Mouse (Mus musculus): ENCODE measurements around the gene Fktn. TPM values are rescaled to one million over a fixed set of nuclear protein-coding genes. Genes with fewer than 3 reads are reported as not detected.

Gene Fktn
- polyA plus RNA-seq, 2 experiments, result 2.0 to 2.3 TPM

DNA sequence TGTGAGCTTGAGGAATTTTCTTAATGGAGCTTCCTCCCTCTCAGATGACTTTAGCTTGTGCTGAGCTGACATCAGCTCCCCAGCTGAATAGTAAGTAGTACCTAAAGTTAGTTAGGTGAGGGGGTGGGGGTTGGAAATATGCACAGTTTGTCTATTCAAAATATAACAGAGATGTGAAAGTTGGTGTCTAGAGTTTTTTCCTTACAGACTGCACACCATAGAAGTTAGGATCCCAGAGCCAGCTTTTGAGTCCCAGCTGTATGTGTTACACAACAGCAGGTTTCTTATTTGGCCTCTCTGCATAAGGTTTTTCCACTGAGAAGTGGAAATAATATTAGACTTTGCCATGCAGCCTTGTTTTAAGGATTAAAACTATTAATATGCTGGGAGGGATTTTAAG lies 36.0 kb downstream of the Fktn start:
- no peak overlapping the region for H3K9ac ChIP-seq (replicated peaks)
- H3K4me1 ChIP-seq (replicated peaks; ENCODE audit: control insufficient read depth in 2 of 2, insufficient read depth in 2 of 2, low read length in 1 of 2), result no peaks in the 10 kb centered on the region
- no peak for DNase-seq (ENCODE audit: low read depth in 3 of 3, low spot score in 3 of 3)
- no peak overlapping the region for H3K4me2 ChIP-seq (ENCODE audit: low read depth)
- H3K9me3 ChIP-seq (ENCODE audit: control insufficient read depth, low read length), result no peaks in the 10 kb centered on the region
- no peak for ATAC-seq (ENCODE audit: insufficient read depth)
- H3K36me3 ChIP-seq (replicated peaks; ENCODE audit: control insufficient read depth, insufficient read depth, low read depth), result no peaks in the 10 kb centered on the region
- no peak overlapping the region for H3K4me3 ChIP-seq (ENCODE audit: insufficient read depth in 1 of 2, low read depth in 2 of 2, low read length in 2 of 2)
- TF ChIP-seq CTCF (IDR thresholded peaks at IDR 0.05; ENCODE audit: low read depth) (no peak), EP300 (IDR thresholded peaks at IDR 0.05; ENCODE audit: low read depth) (no peak)
- no peaks in the 10 kb centered on the region for H3K27me3 ChIP-seq (ENCODE audit: control insufficient read depth, insufficient read depth, low read length)
- no peak overlapping the region for H3K27ac ChIP-seq

DNA sequence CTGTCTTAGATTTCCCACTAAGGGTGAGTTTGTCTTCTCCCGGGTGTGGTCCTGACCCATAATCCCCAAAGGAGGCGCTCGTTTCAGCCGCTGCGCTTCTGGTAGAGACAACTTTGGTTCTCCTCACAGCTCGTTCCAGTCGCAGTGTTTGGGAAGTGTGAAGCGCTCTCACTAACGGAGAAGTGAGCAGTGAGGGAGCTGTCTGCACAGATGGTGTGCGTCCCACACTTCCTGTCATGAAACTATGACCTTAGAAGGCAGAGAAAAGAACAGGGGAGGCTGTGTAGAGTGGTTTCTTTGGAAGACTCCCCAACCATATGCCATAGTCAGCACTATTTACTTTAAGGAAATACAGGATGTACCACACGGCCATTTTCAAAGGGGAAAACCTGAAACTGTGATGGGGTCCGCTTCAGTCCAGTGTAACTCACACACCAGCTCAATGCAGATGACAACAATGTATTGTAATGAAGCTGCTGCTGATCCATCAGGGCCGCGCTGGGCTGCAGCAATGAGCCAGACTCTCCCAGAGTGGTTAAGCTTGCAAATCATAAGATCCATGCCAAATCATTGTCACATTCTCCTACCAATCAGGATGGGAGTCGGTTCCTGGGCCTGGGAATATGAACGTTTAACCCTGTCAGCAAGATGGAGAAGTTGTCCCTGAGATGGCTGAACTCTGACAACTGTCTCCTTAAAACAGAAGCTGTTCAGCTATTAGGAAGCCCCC lies 36.8 kb downstream of the Fktn start:
- Histone ChIP-seq H3K9ac (replicated peaks) (no peak overlapping the region), H3K4me2 (ENCODE audit: low read depth) (no peak overlapping the region), H3K4me1 (replicated peaks; ENCODE audit: control insufficient read depth in 2 of 2, insufficient read depth in 2 of 2, low read length in 1 of 2) (no peaks in the 10 kb centered on the region), H3K4me3 (ENCODE audit: insufficient read depth in 1 of 2, low read depth in 2 of 2, low read length in 2 of 2) (no peak overlapping the region), H3K27me3 (ENCODE audit: control insufficient read depth, insufficient read depth, low read length) (no peaks in the 10 kb centered on the region), H3K9me3 (ENCODE audit: control insufficient read depth, low read length) (no peaks in the 10 kb centered on the region), H3K27ac (no peak overlapping the region), H3K36me3 (replicated peaks; ENCODE audit: control insufficient read depth, insufficient read depth, low read depth) (no peaks in the 10 kb centered on the region)
- TF ChIP-seq CTCF (IDR thresholded peaks at IDR 0.05; ENCODE audit: low read depth), result no peak
- TF ChIP-seq EP300 (IDR thresholded peaks at IDR 0.05; ENCODE audit: low read depth), result no peak
- ATAC-seq (ENCODE audit: insufficient read depth) (no peak), DNase-seq (ENCODE audit: low read depth in 3 of 3, low spot score in 3 of 3) (no peak)
- WGBS (ENCODE audit: insufficient replicate concordance), result 69% methylated on average over 16 of the region's 16 CpGs

DNA sequence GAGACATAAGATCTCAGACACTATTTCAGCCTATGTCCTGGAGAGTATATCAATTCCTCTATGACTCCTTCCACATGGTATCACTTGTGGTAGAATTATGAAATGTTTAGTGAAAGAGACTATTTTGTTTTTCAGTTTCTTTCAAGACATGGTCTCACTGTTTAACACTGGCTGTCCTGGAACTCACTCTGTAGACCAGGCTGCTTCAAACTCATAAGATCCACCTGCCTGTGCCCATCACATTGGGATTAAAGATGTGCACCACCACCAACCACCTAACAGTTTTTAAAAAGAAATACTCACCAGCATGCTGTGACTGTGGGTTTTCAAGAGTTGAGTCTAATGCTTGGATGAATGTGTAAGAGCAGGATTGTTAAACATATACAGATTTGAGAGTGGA lies 43.2 kb downstream of the Fktn start:
- DNase-seq (ENCODE audit: low read depth in 3 of 3, low spot score in 3 of 3), result no peak
- Histone ChIP-seq H3K9me3 (ENCODE audit: control insufficient read depth, low read length) (no peaks in the 10 kb centered on the region), H3K4me3 (ENCODE audit: insufficient read depth in 1 of 2, low read depth in 2 of 2, low read length in 2 of 2) (no peak overlapping the region), H3K4me1 (replicated peaks; ENCODE audit: control insufficient read depth in 2 of 2, insufficient read depth in 2 of 2, low read length in 1 of 2) (no peaks in the 10 kb centered on the region), H3K9ac (replicated peaks) (no peak overlapping the region), H3K27me3 (ENCODE audit: control insufficient read depth, insufficient read depth, low read length) (no peaks in the 10 kb centered on the region), H3K36me3 (replicated peaks; ENCODE audit: control insufficient read depth, insufficient read depth, low read depth) (no peaks in the 10 kb centered on the region), H3K27ac (no peak overlapping the region), H3K4me2 (ENCODE audit: low read depth) (no peak overlapping the region)
- TF ChIP-seq CTCF (IDR thresholded peaks at IDR 0.05; ENCODE audit: low read depth), result no peak
- TF ChIP-seq EP300 (IDR thresholded peaks at IDR 0.05; ENCODE audit: low read depth), result no peak
- ATAC-seq (ENCODE audit: insufficient read depth), result no peak

DNA sequence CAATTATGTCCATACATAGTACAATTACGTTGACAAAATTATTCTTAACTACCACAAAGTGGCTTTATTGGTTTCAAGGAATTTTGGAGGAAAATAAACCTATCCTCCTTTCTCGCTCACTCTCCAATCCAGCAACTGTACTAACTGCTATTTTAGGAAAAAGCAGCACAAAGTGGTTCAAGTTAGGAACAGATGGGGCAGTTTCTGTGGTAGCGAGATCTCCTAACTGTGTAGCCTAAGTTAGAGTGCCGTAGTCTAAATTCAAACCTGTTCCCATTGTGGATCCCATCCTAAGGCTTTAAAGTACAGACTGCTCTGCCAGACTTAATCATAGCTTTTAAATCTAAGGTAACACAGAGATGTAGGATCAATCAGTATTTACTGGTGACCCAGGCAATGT lies 45.0 kb downstream of the Fktn start:
- ATAC-seq (ENCODE audit: insufficient read depth) (no peak), DNase-seq (ENCODE audit: low read depth in 3 of 3, low spot score in 3 of 3) (no peak)
- Histone ChIP-seq H3K9me3 (ENCODE audit: control insufficient read depth, low read length) (no peaks in the 10 kb centered on the region), H3K4me3 (ENCODE audit: insufficient read depth in 1 of 2, low read depth in 2 of 2, low read length in 2 of 2) (no peak overlapping the region), H3K4me2 (ENCODE audit: low read depth) (no peak overlapping the region), H3K27ac (no peak overlapping the region), H3K27me3 (ENCODE audit: control insufficient read depth, insufficient read depth, low read length) (no peaks in the 10 kb centered on the region), H3K9ac (replicated peaks) (no peak overlapping the region), H3K4me1 (replicated peaks; ENCODE audit: control insufficient read depth in 2 of 2, insufficient read depth in 2 of 2, low read length in 1 of 2) (no peaks in the 10 kb centered on the region), H3K36me3 (replicated peaks; ENCODE audit: control insufficient read depth, insufficient read depth, low read depth) (no peaks in the 10 kb centered on the region)
- TF ChIP-seq EP300 (IDR thresholded peaks at IDR 0.05; ENCODE audit: low read depth), result no peak
- no peak for TF ChIP-seq CTCF (IDR thresholded peaks at IDR 0.05; ENCODE audit: low read depth)
- 76% methylated on average over 4 of the region's 4 CpGs for WGBS (ENCODE audit: insufficient replicate concordance)

DNA sequence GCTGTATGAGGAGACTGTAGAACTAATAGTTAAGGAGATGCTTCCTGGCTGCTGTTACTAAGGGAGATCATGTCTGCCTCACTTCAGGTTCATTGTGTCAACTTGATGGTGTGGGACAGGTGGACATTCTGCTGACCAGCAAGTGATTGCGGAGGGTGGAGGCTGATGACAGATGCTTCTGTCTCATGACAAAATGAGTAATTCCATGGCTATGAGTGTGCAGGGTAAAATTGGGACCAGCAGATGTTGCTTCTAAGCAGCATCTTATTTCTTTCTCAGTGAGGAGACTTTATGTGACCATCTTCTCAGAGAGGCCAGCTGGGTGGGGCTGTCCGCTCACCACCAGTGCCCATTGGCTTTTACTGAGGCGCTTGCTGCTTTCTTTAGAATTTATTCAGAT lies 45.9 kb downstream of the Fktn start:
- no peak for TF ChIP-seq CTCF (IDR thresholded peaks at IDR 0.05; ENCODE audit: low read depth)
- no peak for TF ChIP-seq EP300 (IDR thresholded peaks at IDR 0.05; ENCODE audit: low read depth)
- WGBS (ENCODE audit: insufficient replicate concordance), result 82% methylated on average over 3 of the region's 3 CpGs
- Histone ChIP-seq H3K9ac (replicated peaks) (no peak overlapping the region), H3K4me1 (replicated peaks; ENCODE audit: control insufficient read depth in 2 of 2, insufficient read depth in 2 of 2, low read length in 1 of 2) (no peaks in the 10 kb centered on the region), H3K4me2 (ENCODE audit: low read depth) (no peak overlapping the region), H3K27ac (no peak overlapping the region), H3K4me3 (ENCODE audit: insufficient read depth in 1 of 2, low read depth in 2 of 2, low read length in 2 of 2) (no peak overlapping the region), H3K9me3 (ENCODE audit: control insufficient read depth, low read length) (no peaks in the 10 kb centered on the region), H3K27me3 (ENCODE audit: control insufficient read depth, insufficient read depth, low read length) (no peaks in the 10 kb centered on the region), H3K36me3 (replicated peaks; ENCODE audit: control insufficient read depth, insufficient read depth, low read depth) (no peaks in the 10 kb centered on the region)
- DNase-seq (ENCODE audit: low read depth in 3 of 3, low spot score in 3 of 3), result no peak
- ATAC-seq (ENCODE audit: insufficient read depth), result no peak
